Mouse (Mus musculus): Measurements from ENCODE around the gene Il17d. TPM values are rescaled to one million over a fixed set of nuclear protein-coding genes. Genes with fewer than 3 reads are reported as not detected.

Gene Il17d
- polyA plus RNA-seq, 1 experiment = 0.22 TPM

GRCm38 (mm10) chr14:57525388-57526049 lies 942 bp downstream of the Il17d start:
- H3K79me2 ChIP-seq (ENCODE audit: control insufficient read depth, insufficient read depth) = no peaks in the 10 kb centered on the region
- no peaks in the 10 kb centered on the region for H3K36me3 ChIP-seq (ENCODE audit: control insufficient read depth, insufficient read depth)
- H3K27me3 ChIP-seq (ENCODE audit: control insufficient read depth, insufficient read depth, insufficient read length) = peaks cover 14% of the 10 kb centered on the region
- H3ac ChIP-seq (ENCODE audit: control insufficient read depth, insufficient read length, low read depth) = peak overlapping the region; percentile 49
- H3K79me3 ChIP-seq (ENCODE audit: low read depth) = no peaks in the 10 kb centered on the region
- peak overlapping the region; percentile 23 for H3K4me3 ChIP-seq (ENCODE audit: insufficient read depth, poor library complexity, severe bottlenecking)
- no peak for TF ChIP-seq MYOD1 (IDR thresholded peaks at IDR 0.05; ENCODE audit: control insufficient read depth, insufficient read length, low read depth)
- no peak for TF ChIP-seq CTCF (IDR thresholded peaks at IDR 0.05; ENCODE audit: control insufficient read depth, insufficient read depth, insufficient read length)
- no peak for TF ChIP-seq MYOG (IDR thresholded peaks at IDR 0.05; ENCODE audit: control insufficient read depth, extremely low read depth, insufficient read length)
- TF ChIP-seq MAX (IDR thresholded peaks at IDR 0.05) = no peak
- TF ChIP-seq CEBPB (IDR thresholded peaks at IDR 0.05; ENCODE audit: low read depth) = no peak
- TF ChIP-seq FOSL1 (IDR thresholded peaks at IDR 0.05; ENCODE audit: insufficient read depth, low read length, poor library complexity, severe bottlenecking) = no peak
- no peak for TF ChIP-seq USF1 (IDR thresholded peaks at IDR 0.05; ENCODE audit: low read depth)

GRCm38 (mm10) chr14:57526050-57526623 lies 1.6 kb downstream of the Il17d start:
- H3K4me3 ChIP-seq (ENCODE audit: insufficient read depth, poor library complexity, severe bottlenecking) = no peak overlapping the region

GRCm38 (mm10) chr14:57527122-57527521 lies 2.5 kb downstream of the Il17d start:
- no peak for TF ChIP-seq CTCF (IDR thresholded peaks at IDR 0.05; ENCODE audit: control insufficient read depth, insufficient read depth, insufficient read length)
- TF ChIP-seq USF1 (IDR thresholded peaks at IDR 0.05; ENCODE audit: low read depth) = no peak
- TF ChIP-seq MYOG (IDR thresholded peaks at IDR 0.05; ENCODE audit: control insufficient read depth, extremely low read depth, insufficient read length) = no peak
- no peak for TF ChIP-seq CEBPB (IDR thresholded peaks at IDR 0.05; ENCODE audit: low read depth)
- TF ChIP-seq MYOD1 (IDR thresholded peaks at IDR 0.05; ENCODE audit: control insufficient read depth, insufficient read length, low read depth) = no peak
- TF ChIP-seq FOSL1 (IDR thresholded peaks at IDR 0.05; ENCODE audit: insufficient read depth, low read length, poor library complexity, severe bottlenecking) = no peak
- no peak for TF ChIP-seq MAX (IDR thresholded peaks at IDR 0.05)
- H3K36me3 ChIP-seq (ENCODE audit: control insufficient read depth, insufficient read depth) = no peaks in the 10 kb centered on the region
- no peak overlapping the region for H3K4me3 ChIP-seq (ENCODE audit: insufficient read depth, poor library complexity, severe bottlenecking)
- no peak overlapping the region for H3ac ChIP-seq (ENCODE audit: control insufficient read depth, insufficient read length, low read depth)
- no peaks in the 10 kb centered on the region for H3K79me3 ChIP-seq (ENCODE audit: low read depth)
- peaks cover 14% of the 10 kb centered on the region for H3K27me3 ChIP-seq (ENCODE audit: control insufficient read depth, insufficient read depth, insufficient read length)
- H3K79me2 ChIP-seq (ENCODE audit: control insufficient read depth, insufficient read depth) = no peaks in the 10 kb centered on the region

More at GRCm38 (mm10) chr14:57526050-57526623, 1.6 kb downstream of the Il17d start:
- peaks cover 14% of the 10 kb centered on the region for H3K27me3 ChIP-seq (ENCODE audit: control insufficient read depth, insufficient read depth, insufficient read length)
- TF ChIP-seq USF1 (IDR thresholded peaks at IDR 0.05; ENCODE audit: low read depth) (no peak), CTCF (IDR thresholded peaks at IDR 0.05; ENCODE audit: control insufficient read depth, insufficient read depth, insufficient read length) (no peak), MYOD1 (IDR thresholded peaks at IDR 0.05; ENCODE audit: control insufficient read depth, insufficient read length, low read depth) (no peak), MYOG (IDR thresholded peaks at IDR 0.05; ENCODE audit: control insufficient read depth, extremely low read depth, insufficient read length) (no peak), MAX (IDR thresholded peaks at IDR 0.05) (no peak)
- H3K79me2 ChIP-seq (ENCODE audit: control insufficient read depth, insufficient read depth) = no peaks in the 10 kb centered on the region
- no peaks in the 10 kb centered on the region for H3K79me3 ChIP-seq (ENCODE audit: low read depth)
- no peak overlapping the region for H3ac ChIP-seq (ENCODE audit: control insufficient read depth, insufficient read length, low read depth)
- H3K36me3 ChIP-seq (ENCODE audit: control insufficient read depth, insufficient read depth) = no peaks in the 10 kb centered on the region

- Histone ChIP-seq H3K27me3 (ENCODE audit: control insufficient read depth, insufficient read depth, insufficient read length) (peaks cover 13% of the 10 kb centered on the region), H3ac (ENCODE audit: control insufficient read depth, insufficient read length, low read depth) (no peak overlapping the region), H3K79me2 (ENCODE audit: control insufficient read depth, insufficient read depth) (no peaks in the 10 kb centered on the region), H3K36me3 (ENCODE audit: control insufficient read depth, insufficient read depth) (no peaks in the 10 kb centered on the region), H3K79me3 (ENCODE audit: low read depth) (no peaks in the 10 kb centered on the region), H3K4me3 (ENCODE audit: insufficient read depth, poor library complexity, severe bottlenecking) (no peak overlapping the region)
- TF ChIP-seq CTCF (IDR thresholded peaks at IDR 0.05; ENCODE audit: control insufficient read depth, insufficient read depth, insufficient read length) = no peak
Observed at GRCm38 (mm10) chr14:57527598-57527997, 3.0 kb downstream of the Il17d start.

GRCm38 (mm10) chr14:57529086-57529785 lies 4.7 kb downstream of the Il17d start:
- no peak for TF ChIP-seq CTCF (IDR thresholded peaks at IDR 0.05; ENCODE audit: control insufficient read depth, insufficient read depth, insufficient read length)
- no peak for TF ChIP-seq MAX (IDR thresholded peaks at IDR 0.05)
- TF ChIP-seq MYOG (IDR thresholded peaks at IDR 0.05; ENCODE audit: control insufficient read depth, extremely low read depth, insufficient read length) = no peak
- TF ChIP-seq USF1 (IDR thresholded peaks at IDR 0.05; ENCODE audit: low read depth) = no peak
- TF ChIP-seq MYOD1 (IDR thresholded peaks at IDR 0.05; ENCODE audit: control insufficient read depth, insufficient read length, low read depth) = no peak
- TF ChIP-seq CEBPB (IDR thresholded peaks at IDR 0.05; ENCODE audit: low read depth) = no peak
- TF ChIP-seq FOSL1 (IDR thresholded peaks at IDR 0.05; ENCODE audit: insufficient read depth, low read length, poor library complexity, severe bottlenecking) = no peak
- Histone ChIP-seq H3K4me3 (ENCODE audit: insufficient read depth, poor library complexity, severe bottlenecking) (no peak overlapping the region), H3K79me2 (ENCODE audit: control insufficient read depth, insufficient read depth) (no peaks in the 10 kb centered on the region), H3K27me3 (ENCODE audit: control insufficient read depth, insufficient read depth, insufficient read length) (peaks cover 13% of the 10 kb centered on the region), H3K36me3 (ENCODE audit: control insufficient read depth, insufficient read depth) (no peaks in the 10 kb centered on the region), H3ac (ENCODE audit: control insufficient read depth, insufficient read length, low read depth) (no peak overlapping the region), H3K79me3 (ENCODE audit: low read depth) (no peaks in the 10 kb centered on the region)
